Mouse (Mus musculus): ENCODE data around the gene Ahsg.

Ahsg gene

DNA sequence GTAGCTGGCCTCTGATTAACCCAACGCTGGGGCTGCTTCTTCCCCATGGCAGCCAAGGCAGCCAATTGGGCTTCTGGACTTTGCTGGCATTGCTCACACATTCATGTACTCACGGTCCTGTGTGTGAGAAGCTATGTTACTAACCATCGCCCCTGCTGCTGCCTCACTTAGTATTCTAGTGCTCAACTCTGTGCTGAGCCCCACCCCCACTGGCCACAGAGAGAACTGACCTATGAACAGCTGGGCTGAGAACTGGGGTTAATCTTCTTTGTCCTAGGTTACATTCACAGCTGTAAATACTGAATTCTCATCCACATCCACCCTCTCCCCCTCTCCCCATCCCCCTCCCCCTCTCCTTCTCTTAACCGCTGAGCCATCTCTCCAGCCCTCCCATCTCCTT, 2.2 kb upstream of the Ahsg start:
- DNase-seq (ENCODE audit: low spot score) = no peak

DNA sequence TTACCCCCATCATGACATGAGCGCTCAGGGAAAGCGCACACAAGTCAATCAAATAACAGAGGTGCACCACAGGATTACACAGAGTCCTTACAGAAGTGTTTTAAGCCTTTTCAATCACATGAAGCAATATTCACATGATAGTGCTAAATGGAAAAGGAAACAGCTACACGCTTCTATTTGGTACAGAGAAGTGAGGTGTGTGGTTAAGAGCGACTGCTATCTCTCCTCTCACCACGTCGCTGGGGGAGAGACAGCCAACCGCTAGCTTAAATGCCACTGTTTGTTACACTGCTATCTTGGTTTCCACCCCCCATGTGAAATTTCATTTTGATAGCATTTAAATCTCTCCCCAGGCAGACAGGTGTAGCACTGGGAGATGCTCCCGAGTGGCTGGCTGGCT, 1.4 kb upstream of the Ahsg start:
- DNase-seq (ENCODE audit: low spot score) = no peak

- no peak for DNase-seq (ENCODE audit: low spot score)
Observed at GRCm38 (mm10) chr16:22891733-22892154, 667 bp downstream of the Ahsg start.

DNA sequence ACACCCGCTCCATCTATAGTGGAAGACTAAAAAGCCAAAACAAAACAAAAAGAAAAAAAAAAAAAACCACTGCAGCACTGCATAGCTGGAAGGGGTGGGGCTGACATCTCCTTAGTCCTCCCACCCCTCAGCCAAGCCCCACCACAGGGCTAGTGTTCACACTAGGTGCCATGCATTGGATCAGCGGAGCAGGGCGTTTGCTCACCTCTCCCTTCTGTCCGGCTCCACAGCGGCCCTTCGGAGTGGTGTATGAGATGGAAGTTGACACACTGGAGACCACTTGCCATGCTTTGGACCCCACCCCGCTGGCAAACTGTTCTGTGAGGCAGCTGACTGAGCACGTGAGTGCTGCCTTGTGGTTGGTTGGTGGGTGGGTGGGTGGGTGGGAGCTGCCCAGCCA, 3.0 kb downstream of the Ahsg start:
- no peak for DNase-seq (ENCODE audit: low spot score)

DNA sequence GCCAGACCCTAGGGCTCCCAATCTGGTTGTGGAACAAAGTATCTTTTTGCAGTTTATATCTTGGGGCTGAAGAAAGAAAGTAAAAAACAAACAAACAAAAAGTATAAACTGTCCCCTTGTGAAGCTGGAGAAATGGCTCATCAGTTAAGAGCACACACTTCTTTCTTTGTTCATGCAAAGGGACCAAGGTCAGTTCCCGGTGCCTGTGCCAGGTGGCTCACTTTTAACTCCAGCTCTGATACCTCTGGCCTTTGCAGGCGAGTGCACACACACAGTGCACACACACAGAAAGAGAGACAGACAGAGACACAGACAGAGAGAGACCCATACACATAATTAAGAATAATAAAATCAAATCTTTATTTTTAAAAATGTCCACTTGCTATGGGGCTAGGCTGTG, 5.5 kb downstream of the Ahsg start:
- DNase-seq (ENCODE audit: low spot score) = no peak

- no peak for DNase-seq (ENCODE audit: low spot score)
Observed at GRCm38 (mm10) chr16:22899346-22899745, 8.3 kb downstream of the Ahsg start.

GRCm38 (mm10) chr16:22899866-22900570, 8.9 kb downstream of the Ahsg start:
- no peak for DNase-seq (ENCODE audit: low spot score)

DNA sequence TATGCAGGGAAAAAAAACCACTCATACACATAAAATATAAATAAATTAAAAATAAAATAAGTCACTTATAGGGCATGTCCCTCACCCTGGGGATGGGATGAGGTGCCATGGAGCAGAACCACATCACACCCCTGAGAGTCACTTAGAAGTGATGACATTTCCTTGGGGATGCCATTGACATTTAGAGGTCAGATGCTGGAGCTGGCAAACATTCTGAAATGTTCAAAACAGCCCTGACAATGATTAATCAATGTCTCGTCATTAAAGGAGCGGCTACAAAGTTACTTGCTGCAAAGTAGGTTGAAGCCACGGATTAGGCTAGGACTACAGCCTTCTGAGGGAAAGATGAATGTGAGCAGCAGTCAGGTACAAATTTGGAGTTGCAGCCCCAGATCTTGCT, 10.2 kb downstream of the Ahsg start:
- no peak for DNase-seq (ENCODE audit: low spot score)

DNA sequence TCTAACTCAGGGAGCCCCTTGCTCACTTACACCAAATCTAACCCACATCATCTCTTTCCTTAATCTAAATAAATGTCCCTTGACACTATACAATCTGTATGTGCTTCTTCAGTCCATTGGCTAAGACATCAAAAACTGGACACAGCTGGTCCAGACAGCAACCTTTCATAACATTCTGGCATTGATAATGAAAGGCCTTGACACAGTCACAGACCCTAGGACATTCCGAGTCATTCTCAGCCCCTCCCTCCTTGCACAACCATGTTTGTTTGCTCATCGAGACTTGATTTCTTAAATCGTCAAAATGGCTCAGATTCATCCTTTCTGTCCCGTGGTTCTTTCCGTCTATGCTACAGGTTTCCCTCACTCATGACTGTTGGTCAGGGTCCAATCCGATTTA, 18.2 kb downstream of the Ahsg start:
- no peak for DNase-seq (ENCODE audit: low spot score)

- DNase-seq (ENCODE audit: low spot score) = no peak
Observed at GRCm38 (mm10) chr16:22911986-22912385, 20.9 kb downstream of the Ahsg start.

DNA sequence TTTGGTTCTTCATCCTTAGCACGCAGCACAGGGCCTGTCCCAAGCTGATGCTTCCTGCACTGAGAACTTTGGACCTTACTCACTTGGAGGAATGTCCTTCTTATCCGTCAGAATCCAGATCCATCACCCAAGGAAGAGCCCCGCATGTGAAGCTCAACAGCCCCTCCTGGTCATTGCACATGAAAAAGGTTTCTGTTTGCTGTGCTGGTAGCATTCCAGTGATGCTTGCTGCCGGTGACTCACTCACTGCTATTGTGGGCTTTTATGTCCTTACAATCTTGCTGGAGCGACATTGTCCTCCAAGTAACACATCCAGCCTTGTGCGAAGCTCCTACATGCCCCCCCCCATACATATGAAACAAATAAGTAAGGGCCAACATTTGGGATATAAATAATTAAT, 21.8 kb downstream of the Ahsg start:
- no peak for DNase-seq (ENCODE audit: low spot score)

DNA sequence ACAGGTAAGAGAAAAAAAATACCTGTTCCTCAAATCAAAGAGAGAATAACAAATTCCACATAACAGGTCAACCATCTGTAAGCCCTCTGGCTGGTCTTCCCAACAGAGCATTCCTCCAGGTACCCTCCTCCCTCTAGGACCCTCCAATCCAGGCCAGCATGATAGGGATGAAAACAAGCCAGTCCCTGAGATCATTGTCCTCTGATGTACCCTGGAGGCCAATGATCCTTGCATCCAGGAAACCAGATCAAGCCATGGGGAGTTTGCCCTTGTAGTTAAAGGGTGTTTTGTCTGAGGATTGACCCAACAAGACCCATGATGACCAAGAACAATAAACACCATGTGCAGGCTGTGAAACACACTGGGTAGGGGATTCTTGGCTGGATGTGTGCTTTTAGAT, 23.2 kb downstream of the Ahsg start:
- no peak for DNase-seq (ENCODE audit: low spot score)

DNA sequence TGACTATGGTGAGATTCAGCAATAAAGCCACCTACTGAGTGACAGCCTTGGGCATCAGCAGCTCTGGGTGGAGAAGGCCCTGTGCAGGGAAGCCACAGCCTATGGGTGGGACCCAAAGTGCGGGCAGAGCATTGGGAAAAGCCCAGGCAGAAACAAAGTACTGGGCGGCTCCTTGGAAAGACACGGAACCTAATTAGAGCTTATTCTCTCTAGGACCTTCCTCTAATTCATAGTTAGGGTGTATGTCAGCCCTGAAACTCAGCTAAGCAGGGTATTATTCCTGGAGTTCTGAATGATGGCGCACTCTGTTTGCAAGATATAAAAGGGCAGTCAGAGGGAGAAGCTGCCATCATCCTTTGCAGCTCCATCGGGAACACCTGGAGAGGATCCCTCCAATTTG, 27.0 kb downstream of the Ahsg start, which contains the start of gene Fetub:
Gene Fetub, plus strand, starts transcription at position 301 of the 400 bp plus-strand sequence.
- DNase-seq (ENCODE audit: low spot score) = no peak

GRCm38 (mm10) chr16:22918664-22919312, 27.7 kb downstream of the Ahsg start:
- no peak for DNase-seq (ENCODE audit: low spot score)

GRCm38 (mm10) chr16:22919971-22920854, 29.1 kb downstream of the Ahsg start:
- DNase-seq (ENCODE audit: low spot score) = peak; percentile 53

GRCm38 (mm10) chr16:22921761-22922160, 30.7 kb downstream of the Ahsg start:
- DNase-seq (ENCODE audit: low spot score) = no peak

GRCm38 (mm10) chr16:22922433-22922832, 31.4 kb downstream of the Ahsg start:
- DNase-seq (ENCODE audit: low spot score) = no peak

DNA sequence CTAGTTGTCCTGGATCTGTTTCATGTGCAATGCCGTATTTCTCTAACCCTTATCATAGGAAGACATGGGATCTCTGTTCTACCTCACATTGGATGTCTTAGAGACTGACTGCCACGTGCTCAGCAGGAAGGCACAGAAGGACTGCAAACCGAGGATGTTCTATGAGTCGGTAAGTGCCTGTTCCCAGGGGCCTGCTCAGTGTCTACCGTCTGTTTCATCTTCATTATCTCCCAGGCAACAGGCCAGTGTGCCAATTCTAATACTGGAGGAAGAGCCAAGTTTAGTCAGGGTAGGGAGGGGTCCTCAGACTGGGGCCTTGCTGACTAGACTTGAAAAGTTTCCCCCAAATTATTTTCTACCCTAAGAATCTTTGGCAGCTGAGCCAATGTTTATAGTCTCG, 38.5 kb downstream of the Ahsg start:
- DNase-seq (ENCODE audit: low spot score) = no peak

DNA sequence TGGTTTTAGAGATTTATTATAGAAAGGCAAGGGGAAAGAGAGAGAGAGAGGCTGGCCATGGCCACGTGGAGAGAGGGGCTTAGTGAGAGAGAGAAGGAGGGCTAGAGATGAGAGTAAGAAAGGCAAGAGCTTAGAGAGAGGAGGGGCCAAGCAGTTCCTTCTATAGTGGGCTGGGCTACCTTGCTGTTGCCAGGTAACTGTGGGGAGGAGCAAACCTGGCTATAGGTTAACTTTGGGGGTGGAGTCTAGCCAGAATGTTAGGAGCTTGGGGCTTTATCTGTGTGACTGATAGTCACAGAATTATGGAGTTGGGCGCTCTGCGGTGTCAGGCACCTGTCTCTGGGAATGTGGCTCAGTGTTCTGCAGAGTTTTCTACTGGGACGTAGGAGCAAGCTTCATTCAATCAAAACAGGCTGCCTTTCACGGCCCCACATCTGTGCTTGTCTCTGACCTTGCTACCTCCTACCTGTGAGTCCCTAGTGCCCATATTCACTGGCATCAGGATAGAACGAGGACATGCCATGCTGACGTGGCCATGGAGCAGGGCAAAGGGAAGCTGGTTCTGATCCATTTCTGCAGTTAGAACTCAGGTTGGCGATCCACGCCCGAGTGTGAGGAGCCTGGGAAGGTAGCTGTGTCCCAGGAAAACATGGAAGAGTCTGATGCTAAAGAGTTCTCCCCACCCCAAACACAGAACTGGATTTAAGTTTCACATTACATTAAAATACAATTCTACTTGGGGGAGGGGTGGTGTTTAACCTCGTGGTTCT, 40.5 kb downstream of the Ahsg start:
- no peak for DNase-seq (ENCODE audit: low spot score)

DNA sequence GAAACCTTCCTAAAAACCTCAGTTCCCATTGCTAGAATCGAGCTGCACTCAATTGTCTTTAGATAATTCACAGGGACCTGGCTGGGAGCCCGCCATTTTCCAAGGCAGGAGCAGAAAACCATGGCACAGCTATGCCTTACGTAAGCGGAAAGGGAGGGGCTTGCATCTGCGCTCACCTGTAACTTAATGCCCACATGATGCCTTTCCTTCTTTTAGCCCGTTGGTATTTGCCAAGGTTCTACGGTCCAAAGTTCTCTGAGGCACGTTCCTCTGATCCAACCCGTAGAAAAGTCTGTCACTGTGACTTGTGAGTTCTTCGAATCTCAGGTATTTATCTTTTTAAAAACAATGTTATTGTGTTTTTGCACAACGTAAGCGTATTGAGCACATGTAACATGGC, 46.6 kb downstream of the Ahsg start:
- DNase-seq (ENCODE audit: low spot score) = no peak

- no peak for DNase-seq (ENCODE audit: low spot score)
Observed at GRCm38 (mm10) chr16:22938541-22938940, 47.5 kb downstream of the Ahsg start.

GRCm38 (mm10) chr16:22939120-22939695, 48.1 kb downstream of the Ahsg start:
- no peak for DNase-seq (ENCODE audit: low spot score)

Measured in ovary, postnatal 36 days (tissue).